Mouse (Mus musculus): ENCODE results near the gene Olfr112.
"Not testable (repeated sequence)": the region's sequence is repeated elsewhere in the genome, so short reads cannot be mapped to it uniquely, and the experiment has no call there.

Olfr112 gene

GRCm38 (mm10) chr17:37569351-37569750, at the start of gene Olfr112:
TSS of gene Olfr112 (minus strand) at chr17:37569451.
- DNase-seq = no peak

DNA sequence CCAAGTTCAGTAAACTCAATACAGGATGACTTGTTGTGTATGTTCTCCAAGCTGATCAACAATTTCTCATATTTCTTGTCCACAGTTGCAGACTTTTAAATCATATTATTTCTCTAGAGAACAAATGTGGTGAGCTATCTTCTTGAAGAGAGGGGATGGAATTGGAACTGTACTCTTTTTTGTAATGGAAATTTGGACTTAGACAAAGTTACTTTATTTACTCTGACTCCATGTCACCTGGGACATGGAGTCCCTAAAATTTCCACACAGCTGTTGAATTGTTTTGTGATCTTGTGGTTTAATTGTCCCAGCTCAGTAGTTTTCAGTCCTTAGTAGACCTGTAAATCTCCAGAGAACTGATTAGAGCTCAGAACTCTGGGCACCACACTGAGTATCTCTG, 23.4 kb upstream of the Olfr112 start, which contains the start of gene Olfr114:
Gene Olfr114, minus strand, starts transcription at position 101 of the 400 bp plus-strand sequence.
- no peak for DNase-seq

DNA sequence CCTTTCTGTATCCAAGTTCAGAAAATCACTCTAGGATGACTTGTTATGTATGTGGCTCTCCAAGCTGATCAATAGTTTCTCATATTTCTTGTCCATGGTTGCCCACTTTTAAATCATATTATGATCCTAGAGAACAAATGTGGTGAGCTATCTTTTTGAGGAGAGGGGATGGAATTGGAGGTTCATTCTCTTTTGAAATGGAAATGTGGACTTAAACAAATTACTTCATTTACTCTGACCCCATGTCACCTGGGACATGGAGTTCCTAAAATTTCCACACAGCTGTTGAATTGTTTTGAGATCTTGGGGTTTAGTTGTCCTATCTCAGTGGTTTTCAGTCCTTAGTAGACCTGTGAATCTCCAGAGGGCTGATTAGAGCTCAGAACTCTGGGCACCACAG, 8.3 kb upstream of the Olfr112 start, which contains the start of gene Olfr113:
Gene Olfr113, minus strand, starts transcription at position 101 of the 400 bp plus-strand sequence.
- no peak for DNase-seq

DNA sequence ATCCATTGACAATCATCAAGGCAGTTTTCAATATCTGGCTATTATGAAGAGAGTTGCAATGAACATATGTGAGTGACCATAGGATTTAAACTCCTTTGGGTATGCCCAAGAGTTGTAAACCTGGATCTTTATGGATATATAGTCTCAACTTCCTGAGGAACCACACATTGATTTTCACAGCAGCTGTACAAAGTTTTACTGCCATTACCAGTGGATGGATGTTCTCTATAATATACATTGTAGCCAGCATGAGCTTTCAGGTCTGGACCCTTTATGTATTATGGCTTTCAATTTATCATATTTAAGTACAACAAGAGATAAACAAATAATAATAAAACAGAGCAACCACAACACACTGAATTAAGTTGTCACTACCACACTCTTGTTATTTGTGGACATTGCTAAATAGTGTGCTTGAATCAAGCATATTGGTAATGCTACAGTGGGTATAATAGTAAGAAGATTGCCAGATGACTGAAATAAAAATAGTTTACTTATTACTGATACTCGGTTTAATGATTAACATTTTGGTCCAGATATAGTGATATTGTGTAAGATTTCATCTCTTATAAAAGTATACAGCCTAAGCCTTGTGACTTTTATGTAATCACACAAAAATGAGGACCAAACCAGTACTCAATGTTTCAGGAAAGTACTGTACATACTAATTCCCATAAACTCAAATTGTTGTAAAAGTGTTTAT, 10.2 kb downstream of the Olfr112 start:
- no peak for DNase-seq

- no peak for DNase-seq
These were observed 25.3 kb downstream of the Olfr112 start for GRCm38 (mm10) chr17:37543800-37544435.

DNA sequence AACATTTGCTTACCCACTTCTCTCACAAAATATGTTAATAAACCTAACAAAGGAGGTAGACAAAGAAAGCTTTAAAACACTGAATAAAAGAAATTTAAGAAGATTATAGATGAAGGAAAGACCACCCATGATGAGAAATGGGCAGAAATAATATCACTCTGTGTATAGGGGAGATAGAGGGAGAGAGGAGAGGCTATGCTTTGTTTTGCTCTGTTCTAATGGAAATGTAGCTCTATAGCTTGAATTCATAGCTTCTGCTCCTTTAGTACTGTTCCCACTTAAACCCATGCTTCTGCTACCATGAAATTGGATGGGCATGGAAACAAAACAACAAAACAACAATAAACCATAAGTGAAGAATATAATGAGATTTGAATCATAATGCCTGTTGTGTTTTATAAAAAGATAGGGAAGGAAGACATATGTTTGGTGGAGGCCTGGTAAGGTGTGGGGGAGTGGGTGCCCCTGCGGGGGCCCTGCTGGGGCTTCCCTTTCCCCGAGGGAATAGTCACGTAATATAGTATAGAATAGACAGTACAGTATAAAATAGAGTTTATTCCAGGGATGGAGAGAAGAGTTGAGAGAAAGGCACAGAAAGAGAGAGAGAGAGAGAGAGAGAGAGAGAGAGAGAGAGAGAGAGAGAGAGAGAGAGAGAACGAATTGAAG, 27.7 kb downstream of the Olfr112 start:
- DNase-seq = no peak

DNA sequence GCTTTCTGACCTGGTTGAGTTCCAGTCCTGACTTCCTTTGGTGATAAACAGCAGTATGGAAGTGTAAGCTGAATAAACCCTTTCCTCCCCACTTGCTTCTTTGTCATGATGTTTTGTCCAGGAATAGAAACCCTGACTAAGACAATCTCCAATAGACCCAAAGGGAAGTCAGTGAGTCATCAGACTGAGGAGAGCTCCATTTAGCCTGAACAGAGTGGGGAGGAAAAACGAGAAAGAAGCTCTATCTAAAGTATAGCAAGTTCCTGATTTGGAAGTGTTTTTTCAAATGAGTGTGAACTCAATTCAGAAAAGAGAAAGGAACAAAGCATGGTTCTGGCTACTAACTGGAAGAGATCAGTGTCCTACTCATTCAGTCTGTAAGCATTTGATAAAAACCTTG, 30.8 kb downstream of the Olfr112 start:
- not testable (repeated sequence) for DNase-seq

GRCm38 (mm10) chr17:37535173-37535572, 34.1 kb downstream of the Olfr112 start:
- DNase-seq = no peak

DNA sequence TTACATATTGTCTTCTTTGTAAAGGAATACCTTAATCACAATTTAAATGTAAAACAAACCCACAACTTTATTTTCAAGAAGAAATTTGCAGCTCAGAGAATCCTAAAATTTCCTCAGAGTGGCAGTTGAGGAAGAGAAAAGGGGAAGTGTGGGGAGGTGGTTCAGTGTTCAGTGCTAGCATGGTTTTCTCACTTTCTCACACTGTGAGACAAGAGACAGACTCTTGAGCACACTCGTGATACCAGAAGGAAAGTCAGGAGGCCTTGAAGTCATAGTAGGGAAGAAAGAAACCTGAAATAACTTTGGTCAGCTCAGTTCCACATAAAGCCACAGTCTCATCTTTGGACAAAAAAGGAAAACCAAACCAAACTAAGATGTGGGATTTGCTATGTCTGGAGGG, 43.8 kb downstream of the Olfr112 start:
- DNase-seq = not testable (repeated sequence)

DNA sequence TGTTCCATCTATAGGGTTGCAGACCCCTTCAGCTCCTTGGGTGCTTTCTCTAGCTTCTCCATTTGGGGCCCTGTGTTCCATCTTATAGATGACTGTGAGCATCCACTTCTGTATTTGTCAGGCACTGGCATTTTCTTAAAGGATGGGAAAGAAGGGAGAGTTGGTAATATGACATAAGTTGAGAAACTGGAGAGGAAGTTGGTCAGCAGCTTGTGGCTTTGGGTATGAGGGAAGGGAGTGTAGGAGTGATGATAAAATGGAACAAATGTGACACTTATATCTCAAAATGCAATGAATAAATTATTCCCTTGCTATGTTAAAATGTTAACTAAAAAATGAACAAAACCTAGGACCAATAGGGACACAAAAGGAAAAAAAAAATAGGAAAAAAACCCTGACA, 44.6 kb downstream of the Olfr112 start:
- not testable (repeated sequence) for DNase-seq

Measured in lung, adult 18-20 months (tissue).